Mouse (Mus musculus) adrenal gland, adult 2 months (tissue): ENCODE measurements around the gene Cep70. TPM values are rescaled to one million over a fixed set of nuclear protein-coding genes. Genes with fewer than 3 reads are reported as not detected.
A peak's percentile ranks its signal among the peaks of the same experiment; 100 is the strongest.

Source experiments
- DNase-seq: peaks from one replicate; pipeline ENCODE4 v3.0.0; 2021
- long read RNA-seq: library from polyadenylated mRNA; stranded (forward); transcript quantifications from one replicate; pipeline ENCODE4 v2.0.0, GENCODE M21; 2021
- polyA plus RNA-seq: library from polyadenylated mRNA; depleted of rRNA; stranded (reverse); fragments of >200 nt; gene quantifications from 2 replicates; pipeline ENCODE4 v1.2.3, GENCODE M21; 2012; rRNA removed
- total RNA-seq, 2 experiments: library from RNA; stranded (reverse); gene quantifications; 2 replicates each; pipeline ENCODE4 v1.2.3; 2021

Cep70 gene
- total RNA-seq (10 to 100 TPM in 1 of 2 experiments, 1 to 10 TPM in 1; 8.0 to 11.2 TPM), polyA plus RNA-seq (0.86 and 1.3 TPM in 2 replicates)
- long read RNA-seq, partial matches to known transcripts = 2 of 3 reads
- long read RNA-seq, other reads (novel, unspliced or antisense) = 0 of 3 reads

DNA sequence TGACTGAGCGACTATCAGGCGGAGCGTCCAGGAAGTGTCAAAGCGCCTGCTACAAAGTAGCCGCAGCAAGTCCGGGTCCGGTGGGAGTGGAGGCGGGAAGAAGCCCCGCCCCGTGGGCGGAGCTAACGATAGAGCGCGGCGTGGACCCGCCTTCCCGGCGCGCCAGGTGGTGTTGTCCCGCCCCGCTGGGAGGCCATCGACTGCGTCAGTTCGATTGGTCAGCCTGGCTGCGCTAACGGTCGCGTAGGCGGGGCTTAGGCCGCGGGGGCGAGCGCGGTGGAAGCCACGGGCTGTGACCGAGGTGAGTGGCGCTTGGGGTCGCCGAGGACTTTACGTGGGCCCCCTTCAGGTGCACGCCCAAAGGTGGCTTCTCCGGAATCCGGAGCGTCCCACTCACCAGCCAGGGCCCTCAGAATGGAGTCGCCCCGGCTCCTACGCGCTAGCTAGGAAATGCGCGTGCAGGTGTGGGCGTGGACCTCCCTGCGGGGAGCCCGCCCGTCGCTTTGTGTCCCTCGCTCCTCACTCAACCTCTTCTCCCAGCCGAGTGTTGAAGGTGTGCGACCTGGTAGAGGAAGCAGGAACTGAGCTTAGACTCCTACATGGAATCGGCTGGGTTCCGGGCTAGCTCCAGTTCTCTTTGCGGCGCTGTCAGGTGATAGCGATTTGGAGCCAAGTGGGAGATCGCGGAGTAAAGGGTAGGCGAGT, at the start of gene Cep70:
Gene Cep70, plus strand, starts transcription at position 178 of the 705 bp plus-strand sequence.
- DNase-seq = peak; percentile 98

- DNase-seq = no peak
Observed at GRCm38 (mm10) chr9:99212643-99213042, 30.5 kb upstream of the Cep70 start.

DNA sequence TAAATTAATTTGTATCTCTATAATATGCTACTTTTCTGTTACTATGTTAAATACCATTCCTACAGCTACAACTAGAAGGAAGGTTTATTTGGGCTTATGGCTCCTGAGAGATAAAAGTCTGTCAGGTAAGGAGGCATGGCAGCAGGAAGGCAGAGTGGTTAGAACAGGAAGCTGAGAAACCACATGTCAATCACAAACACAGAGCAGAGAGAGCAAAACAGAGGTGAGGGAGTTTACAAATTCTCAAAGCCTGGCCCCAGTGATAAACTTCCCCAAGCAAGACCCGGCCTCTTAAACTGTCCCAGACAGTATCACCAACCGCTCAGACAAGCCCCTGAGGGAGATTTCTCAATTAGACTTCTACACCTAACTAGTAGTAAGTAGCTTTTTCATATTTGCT, 27.0 kb upstream of the Cep70 start:
- no peak for DNase-seq

DNA sequence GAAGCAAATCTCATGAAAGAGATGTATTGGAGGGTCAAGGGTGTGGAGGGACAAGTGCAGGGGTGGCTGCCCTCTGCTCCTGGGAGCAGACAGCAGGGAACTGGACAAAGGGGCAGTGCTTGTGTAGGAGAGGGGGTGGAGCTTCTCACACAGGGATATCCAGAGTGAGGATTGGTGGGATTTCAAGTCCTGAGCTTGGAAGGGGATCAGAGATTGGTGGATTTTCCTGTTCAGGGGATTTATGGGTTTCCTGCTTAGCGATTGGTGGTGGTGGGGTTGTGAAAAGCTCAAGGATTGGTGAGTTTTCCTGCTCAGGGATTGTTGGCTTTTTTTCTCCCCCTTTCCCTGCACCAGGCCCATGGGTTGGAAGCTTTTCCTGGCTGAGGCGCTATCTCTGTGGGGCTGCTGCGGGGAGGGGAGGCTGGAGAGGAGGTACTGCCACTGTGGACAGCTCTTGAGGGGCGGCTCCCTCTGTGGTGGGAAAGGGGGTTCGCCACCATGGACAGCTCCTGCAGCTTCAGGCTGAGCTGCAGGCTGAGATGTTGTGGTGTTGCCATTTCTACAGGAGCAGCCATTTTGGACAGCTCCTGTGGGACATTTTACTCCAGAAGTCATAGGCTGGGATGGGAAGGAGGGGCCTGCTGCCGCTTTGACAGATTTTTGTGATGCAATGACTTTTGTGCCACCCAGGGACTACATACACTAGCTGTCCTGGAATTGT, 25.0 kb upstream of the Cep70 start:
- DNase-seq = peak; percentile 40

- DNase-seq = no peak
Observed at GRCm38 (mm10) chr9:99221636-99222035, 21.5 kb upstream of the Cep70 start.

DNA sequence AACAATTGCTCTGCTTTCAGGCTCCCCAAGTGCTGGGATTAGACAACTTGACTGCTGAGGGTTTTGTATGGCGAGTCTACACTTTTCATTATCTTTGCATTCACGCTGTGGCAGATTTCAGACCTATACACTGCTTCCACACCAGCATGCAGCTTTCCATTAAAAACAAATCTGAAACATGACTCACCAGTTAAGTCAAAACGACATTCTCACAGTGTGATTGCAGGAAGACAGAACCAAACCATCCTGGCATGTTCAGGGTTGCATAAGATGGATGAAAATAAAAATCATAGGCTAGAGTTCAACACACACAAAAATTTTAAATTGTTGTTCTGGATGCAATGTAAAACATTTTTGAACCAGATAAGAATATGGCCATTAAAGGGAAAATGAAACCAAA, 18.6 kb upstream of the Cep70 start:
- DNase-seq = no peak

DNA sequence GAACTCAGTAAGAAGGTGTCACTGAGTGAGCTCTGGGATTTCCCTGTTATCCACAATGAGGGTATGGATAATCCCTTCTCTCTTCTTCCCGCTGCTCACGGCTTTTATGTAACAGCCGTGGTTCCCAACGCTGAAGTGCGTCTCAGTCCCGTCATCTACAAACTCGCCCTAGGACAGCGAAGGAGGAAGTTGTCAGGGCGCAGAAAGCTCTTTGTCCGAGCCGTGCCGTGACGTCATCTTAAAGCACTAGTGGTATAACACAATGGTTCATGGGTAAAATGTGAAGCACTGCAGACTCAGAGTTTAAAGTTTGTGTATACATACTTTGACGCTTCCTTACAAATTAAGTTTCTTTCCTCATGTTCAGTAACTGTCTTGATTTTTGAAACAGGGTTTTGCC, 13.7 kb upstream of the Cep70 start:
- no peak for DNase-seq

DNA sequence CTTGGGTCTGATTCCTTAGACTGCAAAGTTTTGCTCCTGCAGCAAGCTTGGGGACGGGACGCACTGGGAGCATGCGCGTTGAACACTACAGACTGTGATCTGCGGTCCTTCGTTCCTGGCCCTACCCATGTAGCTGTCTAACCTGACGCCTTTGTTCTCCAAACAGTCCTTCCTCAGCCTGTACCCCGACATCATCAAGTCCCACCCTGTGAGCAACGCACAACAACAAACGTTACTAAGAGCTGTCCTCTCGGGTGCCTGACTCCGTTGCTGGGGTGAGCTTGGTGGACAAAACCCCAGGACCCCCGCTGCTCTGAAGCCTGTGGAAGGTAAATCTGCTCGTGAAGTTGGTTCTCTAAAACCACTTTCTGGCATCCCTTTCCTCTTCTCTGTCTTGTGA, 6.0 kb upstream of the Cep70 start, which contains the start of gene Faiml:
Gene Faiml, minus strand, starts transcription at position 101 of the 400 bp plus-strand sequence.
- DNase-seq = no peak

GRCm38 (mm10) chr9:99238276-99238675, 4.9 kb upstream of the Cep70 start:
- DNase-seq = peak; percentile 42

DNA sequence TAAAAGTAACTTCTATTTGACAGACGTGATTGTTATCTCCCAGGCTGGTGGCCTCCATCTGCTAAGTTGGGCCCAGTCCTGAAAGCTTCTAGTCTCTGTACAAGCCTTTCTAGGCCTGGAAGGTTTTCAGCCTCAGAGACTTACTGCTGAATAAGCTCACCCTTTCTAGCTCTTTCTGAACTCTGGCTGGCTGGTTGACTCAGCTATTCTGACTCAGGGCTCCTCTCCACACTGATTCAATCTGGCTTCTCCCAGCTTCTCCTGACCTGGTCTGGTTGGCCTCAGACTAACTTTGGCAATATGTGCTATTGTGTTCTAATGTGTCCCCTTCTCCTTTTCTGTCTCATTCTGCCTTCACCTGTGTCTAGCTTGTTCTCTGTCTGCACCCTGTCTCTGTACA, 3.9 kb upstream of the Cep70 start:
- peak; percentile 72 for DNase-seq

- no peak for DNase-seq
Observed at GRCm38 (mm10) chr9:99240571-99240970, 2.6 kb upstream of the Cep70 start.

DNA sequence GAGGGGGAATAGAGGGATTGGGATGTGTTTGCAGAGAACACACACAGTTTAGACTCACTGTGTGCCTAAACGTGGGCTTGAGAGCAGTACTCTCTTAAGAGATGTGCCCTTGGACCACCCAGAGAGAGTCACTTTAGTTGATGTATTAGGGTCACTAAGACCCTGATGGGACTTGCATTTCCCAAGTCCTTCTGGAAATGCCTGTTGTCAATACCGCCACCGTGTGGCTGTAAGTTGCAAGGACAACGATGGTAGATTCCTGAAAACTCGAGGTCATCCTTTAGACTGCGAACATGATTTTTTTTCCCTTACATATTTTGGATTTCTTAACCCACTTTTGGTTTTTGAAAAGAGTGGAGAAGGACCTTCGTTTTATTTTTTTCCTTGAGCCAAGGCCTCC, 1.1 kb upstream of the Cep70 start:
- peak; percentile 63 for DNase-seq

DNA sequence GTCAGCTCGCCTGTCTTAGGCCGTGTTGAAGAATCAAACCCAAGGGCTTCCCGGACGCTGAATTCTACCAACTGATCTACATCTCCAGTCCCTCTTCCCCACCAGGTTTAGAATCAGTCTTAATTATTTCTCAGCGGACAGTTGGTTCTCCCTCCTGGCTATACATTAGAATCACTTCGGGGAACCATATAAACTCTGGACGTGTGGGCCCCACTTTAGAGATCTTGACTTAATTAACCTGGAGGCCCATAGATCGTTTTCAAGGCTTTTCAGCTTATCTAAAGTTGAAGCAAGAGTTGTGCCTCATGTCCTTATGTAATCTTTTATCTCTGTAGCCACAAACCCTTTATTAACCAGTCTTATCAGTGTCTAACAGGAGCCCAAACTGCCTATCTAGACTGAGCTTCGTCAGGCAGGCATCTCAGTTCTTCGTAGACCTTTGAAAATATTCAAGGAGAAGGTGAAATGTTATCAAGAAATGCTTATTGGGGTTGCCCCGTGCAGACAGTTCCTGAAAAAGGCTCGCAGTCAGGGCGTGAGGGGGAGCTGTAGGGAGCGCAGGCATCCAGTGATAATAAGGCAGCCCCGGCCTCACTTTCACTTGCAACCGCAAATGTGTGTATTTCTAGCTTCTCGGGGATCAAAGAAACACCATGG, 506 bp upstream of the Cep70 start:
- DNase-seq = no peak

DNA sequence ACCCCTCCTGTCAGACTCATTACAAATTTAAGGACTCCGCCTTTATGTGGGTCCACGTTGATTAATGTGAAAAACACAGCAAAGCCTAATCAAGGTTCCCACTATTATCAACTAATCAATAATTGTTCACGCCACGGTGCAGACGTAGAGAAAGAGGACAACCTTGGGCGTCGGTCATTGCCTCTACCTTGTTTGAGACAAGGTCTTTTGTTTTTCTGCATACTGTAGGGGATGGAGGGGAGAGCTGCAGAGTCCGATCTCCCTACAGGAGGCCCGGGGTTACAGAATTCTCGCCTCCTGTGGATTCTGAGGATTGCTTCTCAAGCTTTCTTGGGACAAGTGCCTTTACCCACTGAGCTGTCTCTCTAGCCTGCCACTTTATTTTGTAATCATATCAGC, 727 bp downstream of the Cep70 start:
- no peak for DNase-seq

DNA sequence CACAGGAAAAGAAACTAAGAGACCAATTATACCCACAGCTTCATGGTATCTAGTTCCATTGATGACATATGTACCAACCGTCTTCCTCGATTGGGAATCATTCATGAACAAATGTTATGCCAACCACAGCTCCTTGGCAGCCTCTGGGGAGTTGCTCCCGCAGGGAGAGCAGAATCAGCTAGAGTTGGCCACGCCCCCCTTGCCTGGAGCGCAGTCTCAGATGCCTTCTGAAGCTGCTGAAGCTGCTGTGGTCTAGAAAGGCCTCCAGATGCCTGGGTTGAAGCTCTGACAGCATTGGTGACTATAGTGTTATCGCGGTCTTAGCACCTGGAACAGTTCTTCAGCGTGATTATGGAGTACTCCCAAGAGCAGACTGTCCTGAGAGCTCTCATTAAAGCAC, 5.1 kb downstream of the Cep70 start:
- peak; percentile 32 for DNase-seq

DNA sequence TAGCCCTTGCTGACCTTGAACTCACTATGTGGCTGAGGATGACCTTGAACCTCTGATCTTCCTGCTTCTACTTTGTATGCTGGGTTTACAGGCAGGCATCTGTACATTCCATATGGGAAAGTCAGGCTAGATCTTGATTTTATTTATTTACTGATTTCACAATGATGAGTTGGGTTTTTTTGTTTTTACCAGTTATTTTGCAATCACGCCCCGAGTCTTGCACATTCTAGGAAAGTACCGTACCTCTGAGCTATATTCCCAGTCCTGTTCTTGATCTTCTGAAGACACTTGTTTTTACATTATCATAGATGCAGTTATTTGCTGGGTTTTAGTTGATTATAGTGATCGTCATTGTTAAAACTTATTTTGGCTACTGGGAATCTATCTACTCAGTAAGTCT, 5.7 kb downstream of the Cep70 start:
- DNase-seq = no peak

DNA sequence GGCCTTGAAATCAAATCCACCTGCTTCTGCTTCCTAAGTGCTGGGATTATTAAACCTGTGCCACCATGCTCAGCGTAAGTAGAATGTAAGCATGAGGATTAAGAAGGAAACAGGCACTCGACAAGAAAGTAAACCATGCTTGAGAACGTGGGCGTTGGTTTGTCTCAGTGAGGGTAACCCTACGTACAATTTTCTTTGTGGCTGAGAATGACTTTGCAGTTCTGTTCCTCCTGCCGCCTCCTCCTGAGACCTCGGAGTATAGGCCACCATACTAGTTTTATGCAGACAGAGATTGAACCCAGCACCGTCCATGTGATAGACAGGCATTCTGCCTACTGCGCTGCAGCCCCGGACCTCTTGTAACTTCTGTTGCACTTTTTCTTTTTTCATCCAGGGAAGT, 10.7 kb downstream of the Cep70 start:
- no peak for DNase-seq

- no peak for DNase-seq
Observed at GRCm38 (mm10) chr9:99256206-99256605, 13.0 kb downstream of the Cep70 start.

DNA sequence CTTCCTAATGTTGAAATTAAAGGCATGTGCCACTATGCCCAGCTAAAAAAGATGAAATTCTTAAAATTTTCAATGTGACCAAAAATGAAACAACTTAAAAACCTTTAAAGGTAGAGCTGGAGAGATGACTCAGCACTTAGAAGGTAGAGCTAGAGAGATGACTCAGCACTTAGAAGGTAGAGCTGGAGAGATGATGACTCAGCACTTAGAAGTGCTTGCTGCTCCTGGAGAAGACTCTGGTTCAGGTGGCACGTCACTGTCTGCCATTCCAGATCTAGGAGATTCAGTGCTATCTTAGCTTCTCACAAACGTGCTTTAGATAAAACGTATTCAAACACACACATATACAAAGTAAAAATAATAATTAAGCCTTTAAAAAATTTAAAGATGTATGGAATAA, 13.7 kb downstream of the Cep70 start:
- no peak for DNase-seq

DNA sequence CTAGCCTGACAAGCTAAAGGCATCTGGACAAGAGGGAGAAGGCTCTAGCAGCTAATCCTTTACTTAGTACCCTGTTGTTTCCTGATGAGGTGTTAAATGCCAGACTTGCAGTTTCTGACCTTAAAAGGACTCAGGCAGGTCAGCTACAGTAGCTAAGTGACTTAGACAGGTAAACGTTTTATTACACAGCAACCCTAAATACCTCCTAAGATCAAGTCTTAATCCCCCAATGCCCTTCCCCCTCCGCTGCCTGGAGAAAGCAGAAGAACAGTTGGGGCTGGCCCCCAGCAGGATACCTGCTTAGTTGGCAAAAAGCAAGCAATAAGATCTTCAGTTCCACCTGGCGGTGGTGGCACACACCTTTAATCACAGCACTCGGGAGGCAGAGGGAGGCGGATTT, 15.7 kb downstream of the Cep70 start:
- no peak for DNase-seq

- no peak for DNase-seq
Observed at GRCm38 (mm10) chr9:99304296-99304695, 61.1 kb downstream of the Cep70 start.

GRCm38 (mm10) chr9:99306226-99306625, 63.1 kb downstream of the Cep70 start:
- no peak for DNase-seq
